14 mouse cellular contexts compared by ENCODE assay signal in the genomic region with DNA sequence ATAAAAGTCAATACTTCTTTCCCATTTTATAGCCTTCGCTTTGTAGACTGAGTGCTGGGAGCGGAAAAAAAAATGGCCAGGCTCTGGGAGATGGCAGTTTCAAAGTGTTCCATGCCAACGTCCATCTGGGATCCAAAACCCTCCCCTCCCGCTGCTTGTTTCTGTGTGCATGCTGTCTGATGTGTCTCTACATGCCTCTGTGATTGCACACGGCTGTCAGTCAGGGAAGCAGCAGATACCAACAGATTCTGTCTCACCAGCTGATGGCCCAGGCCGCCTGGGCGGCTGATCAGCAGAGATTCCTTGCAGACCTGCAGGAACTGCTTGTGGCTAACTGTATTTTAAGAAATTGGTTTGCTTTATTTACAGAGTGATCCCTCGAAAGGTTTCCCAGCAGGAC.
DNase-seq lines count a peak whose midpoint lies in the region; ATAC-seq lines count a peak whose summit lies in the region.
"Had no signal": no experiment of that assay in that cellular context is flagged by ENCODE, and none has a peak within 500 bp of the region (broad histone marks: within the 10 kb centered on the region; RNA-seq: fewer than 3 reads in every experiment).

No protein-coding gene starts in this region.

- peak; percentile 14; the same call in 1 of the 2 replicates for ATAC-seq in midbrain, embryonic 15.5 days (replicated peaks)
- ATAC-seq: Patski had no signal

- no peaks in the 10 kb centered on the region for H3K4me1 ChIP-seq in midbrain, embryonic 15.5 days
- H3K4me1 ChIP-seq: lung, embryonic 15.5 days had no signal

- no peak overlapping the region for H3K4me3 ChIP-seq in midbrain, embryonic 15.5 days
- H3K4me3 ChIP-seq: heart, adult 2 months; lung, embryonic 15.5 days had no signal

- 66% methylated on average over 8 of the region's 8 CpGs for WGBS in midbrain, embryonic 15.5 days

- H3K9me3 ChIP-seq in midbrain, embryonic 15.5 days: no peaks in the 10 kb centered on the region
- H3K9me3 ChIP-seq: lung, embryonic 15.5 days had no signal

- no peak overlapping the region for H3K27ac ChIP-seq in midbrain, embryonic 15.5 days
- H3K27ac ChIP-seq: heart, adult 2 months; kidney, postnatal 0 days; lung, embryonic 15.5 days had no signal

- peak; percentile 67 to 70 for DNase-seq in cerebellum, postnatal 14 days
- DNase-seq in cerebellum, adult 18-20 months: no peak
- DNase-seq in left cerebral cortex, postnatal 4 days: peak; percentile 70
- no peak for DNase-seq in left cerebral cortex, postnatal 36 days (ENCODE audit: low spot score in 2 of 2)
- DNase-seq in layer of hippocampus, adult 11-12 months (ENCODE audit: low spot score): peak; percentile 10
- DNase-seq in kidney, postnatal 10 days: no peak
- DNase-seq in spleen, adult 18-20 months: no peak
- DNase-seq: heart, adult 2 months; heart, postnatal 10 days had no signal

- no peaks in the 10 kb centered on the region for H3K27me3 ChIP-seq in midbrain, embryonic 15.5 days (replicated peaks)
- H3K27me3 ChIP-seq: lung, embryonic 15.5 days; Patski had no signal

- no peak overlapping the region for H3K4me2 ChIP-seq in midbrain, embryonic 15.5 days
- H3K4me2 ChIP-seq: liver, embryonic 11.5 days; lung, embryonic 15.5 days had no signal

- no peak overlapping the region for H3K9ac ChIP-seq in midbrain, embryonic 15.5 days
- H3K9ac ChIP-seq: lung, embryonic 15.5 days had no signal

- no peaks in the 10 kb centered on the region for H3K36me3 ChIP-seq in midbrain, embryonic 15.5 days (replicated peaks)
- H3K36me3 ChIP-seq: lung, embryonic 15.5 days had no signal

- intact Hi-C loops in left cerebral cortex, postnatal 4 days (cut with DNase I): no loop called here
- intact Hi-C loops in left cerebral cortex, postnatal 36 days (cut with DNase I): no loop called here

Comparison
In these comparisons a context has a peak if more than half of its experiments do, and no peak if none do; other contexts are left out.
1. DNase-seq: peak in cerebellum, postnatal 14 days (2 of 2), left cerebral cortex, postnatal 4 days (single experiment) and layer of hippocampus, adult 11-12 months (single experiment); none in cerebellum, adult 18-20 months (0 of 2), left cerebral cortex, postnatal 36 days (0 of 2), kidney, postnatal 10 days (single experiment) and spleen, adult 18-20 months (0 of 2).